Mouse (Mus musculus) cortical plate, adult 2 months (tissue): ENCODE results near the gene Bach2. TPM values are rescaled to one million over a fixed set of nuclear protein-coding genes. Genes with fewer than 3 reads are reported as not detected.
A peak's percentile ranks its signal among the peaks of the same experiment; 100 is the strongest.

Experiments used
- H3K27ac ChIP-seq: fragments of 200-500 bp; 2 replicates; pipeline ENCODE4 v1.5.1; 2012; ENCODE audit warnings: low read length, control low read depth, inconsistent platforms; ENCODE audit not compliant: insufficient read depth
- H3K4me1 ChIP-seq: fragments of 200-500 bp; 2 replicates; pipeline ENCODE4 v1.6.1; 2011; ENCODE audit warnings: low read length; ENCODE audit not compliant: control insufficient read depth, insufficient read depth
- H3K4me3 ChIP-seq: fragments of 200-500 bp; 2 replicates; pipeline ENCODE4 v1.5.1; 2011; ENCODE audit warnings: mild to moderate bottlenecking, low read length, control low read depth; ENCODE audit not compliant: insufficient read depth
- CTCF ChIP-seq: fragments of 200-500 bp; IDR thresholded peaks from 2 replicates; pipeline ENCODE4 v1.5.1; 2011; ENCODE audit warnings: mild to moderate bottlenecking, control low read depth, low read length; ENCODE audit not compliant: insufficient read depth; ENCODE audit errors: extremely low read depth
- POLR2A ChIP-seq: fragments of 200-500 bp; IDR thresholded peaks from 2 replicates; pipeline ENCODE4 v1.6.1; 2011; ENCODE audit warnings: mild to moderate bottlenecking, low read length, control low read depth; ENCODE audit not compliant: insufficient read depth; ENCODE audit errors: extremely low read depth
- polyA plus RNA-seq: library from polyadenylated mRNA; depleted of rRNA; stranded (reverse); fragments of >200 nt; gene quantifications from 2 replicates; pipeline ENCODE4 v1.2.3, GENCODE M21; 2012

Gene Bach2
- polyA plus RNA-seq, 1 experiment = 5.4 TPM

GRCm38 (mm10) chr4:32343256-32344165, 104.9 kb downstream of the Bach2 start:
- H3K4me3 ChIP-seq = no peak overlapping the region
- H3K4me1 ChIP-seq = no peaks in the 10 kb centered on the region
- TF ChIP-seq POLR2A (no peak), CTCF (no peak)
- no peak overlapping the region for H3K27ac ChIP-seq

GRCm38 (mm10) chr4:32344276-32344675, 105.7 kb downstream of the Bach2 start:
- Histone ChIP-seq H3K4me1 (no peaks in the 10 kb centered on the region), H3K4me3 (no peak overlapping the region), H3K27ac (no peak overlapping the region)
- TF ChIP-seq POLR2A = no peak
- no peak for TF ChIP-seq CTCF

GRCm38 (mm10) chr4:32347202-32347601, 108.6 kb downstream of the Bach2 start:
- H3K4me3 ChIP-seq = no peak overlapping the region
- TF ChIP-seq POLR2A = no peak
- TF ChIP-seq CTCF = no peak
- no peak overlapping the region for H3K27ac ChIP-seq
- H3K4me1 ChIP-seq = peaks cover 3% of the 10 kb centered on the region

- H3K4me1 ChIP-seq = peaks cover 4% of the 10 kb centered on the region
- no peak overlapping the region for H3K27ac ChIP-seq
- H3K4me3 ChIP-seq = no peak overlapping the region
- TF ChIP-seq POLR2A (no peak), CTCF (no peak)
Measured at GRCm38 (mm10) chr4:32347711-32348110, 109.1 kb downstream of the Bach2 start.

GRCm38 (mm10) chr4:32349361-32349760, 110.8 kb downstream of the Bach2 start:
- no peak for TF ChIP-seq POLR2A
- no peak for TF ChIP-seq CTCF
- Histone ChIP-seq H3K27ac (no peak overlapping the region), H3K4me1 (peaks cover 7% of the 10 kb centered on the region), H3K4me3 (no peak overlapping the region)

- H3K4me3 ChIP-seq = no peak overlapping the region
Measured at GRCm38 (mm10) chr4:32351236-32351635, 112.6 kb downstream of the Bach2 start.

GRCm38 (mm10) chr4:32351661-32352246, 113.2 kb downstream of the Bach2 start:
- no peak overlapping the region; the same call in 1 of the 2 replicates for H3K4me3 ChIP-seq
- no peak overlapping the region for H3K27ac ChIP-seq
- H3K4me1 ChIP-seq = peaks cover 7% of the 10 kb centered on the region
- no peak for TF ChIP-seq CTCF
- TF ChIP-seq POLR2A = no peak

More at GRCm38 (mm10) chr4:32351236-32351635, 112.6 kb downstream of the Bach2 start:
- TF ChIP-seq CTCF (no peak), POLR2A (no peak)
- Histone ChIP-seq H3K27ac (no peak overlapping the region), H3K4me1 (peaks cover 7% of the 10 kb centered on the region)

- Histone ChIP-seq H3K4me3 (no peak overlapping the region), H3K27ac (no peak overlapping the region), H3K4me1 (peaks cover 7% of the 10 kb centered on the region)
- TF ChIP-seq POLR2A (no peak), CTCF (no peak)
Measured at GRCm38 (mm10) chr4:32352442-32352841, 113.8 kb downstream of the Bach2 start.

GRCm38 (mm10) chr4:32352842-32353241, 114.2 kb downstream of the Bach2 start:
- no peak for TF ChIP-seq CTCF
- TF ChIP-seq POLR2A = 0 out of 2 replicates have a peak, but pooled peaks have one; percentile 11
- no peak overlapping the region for H3K27ac ChIP-seq
- H3K4me1 ChIP-seq = peaks cover 7% of the 10 kb centered on the region
- no peak overlapping the region for H3K4me3 ChIP-seq

- no peak overlapping the region for H3K4me3 ChIP-seq
- H3K4me1 ChIP-seq = peaks cover 10% of the 10 kb centered on the region
- no peak overlapping the region for H3K27ac ChIP-seq
- TF ChIP-seq POLR2A = no peak
- TF ChIP-seq CTCF = no peak
Measured at GRCm38 (mm10) chr4:32355935-32356617, 117.5 kb downstream of the Bach2 start.
